ENCODE assay signal across 22 mouse cellular contexts in the genomic region with DNA sequence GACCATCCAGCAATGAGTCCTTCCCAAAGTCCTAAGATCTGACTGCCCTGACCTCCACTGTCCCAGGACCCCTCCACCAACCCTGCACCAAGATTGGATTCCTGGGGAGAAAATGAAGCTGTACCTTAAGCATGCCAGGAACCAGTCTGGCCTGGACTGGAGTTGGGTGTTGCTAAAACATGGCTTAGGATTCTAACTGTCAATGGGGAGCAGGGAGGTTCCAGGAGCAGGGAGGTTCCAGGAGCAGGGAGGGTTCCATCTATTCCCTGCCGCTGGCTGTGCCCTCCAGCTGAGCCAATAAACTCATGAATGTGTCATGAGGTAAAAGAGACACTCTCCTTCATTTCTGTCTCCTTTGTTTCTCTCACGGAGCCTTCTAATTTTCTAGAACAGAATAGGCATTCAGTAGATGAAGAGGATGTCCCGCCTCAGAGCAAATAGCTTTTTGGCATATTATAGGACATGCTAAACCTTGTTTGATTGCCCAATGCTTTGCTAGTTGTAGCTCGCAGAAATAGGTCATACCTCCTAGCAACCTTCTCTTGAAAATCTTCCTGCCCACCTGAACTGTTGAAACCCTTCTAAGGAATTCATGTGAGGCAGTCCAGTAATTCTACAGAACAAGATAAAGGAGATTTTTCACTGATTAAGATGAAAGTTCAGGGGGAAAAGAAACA. TPM values are rescaled to one million over a fixed set of nuclear protein-coding genes. Genes with fewer than 3 reads are reported as not detected.
A peak's percentile ranks its signal among the peaks of the same experiment; 100 is the strongest.
DNase-seq lines count a peak whose midpoint lies in the region; ATAC-seq and TF ChIP-seq lines count a peak whose summit lies in the region.
"Had no signal": no experiment of that assay in that cellular context is flagged by ENCODE, and none has a peak within 500 bp of the region (broad histone marks: within the 10 kb centered on the region; RNA-seq: fewer than 3 reads in every experiment).

No protein-coding gene starts in this region.

- no peak for TF ChIP-seq CTCF in lung, embryonic 14.5 days (IDR thresholded peaks at IDR 0.05; ENCODE audit: low read depth)

- DNase-seq in lung, embryonic 14.5 days: peak; percentile 5
- DNase-seq in lung, adult 18-20 months: no peak
- DNase-seq in urinary bladder, postnatal 14 days (ENCODE audit: low spot score): peak; percentile 13
- DNase-seq in urinary bladder, postnatal 10 days (ENCODE audit: low spot score): no peak
- peak; percentile 85 for DNase-seq in fat pad, adult 2 months (ENCODE audit: extremely low read depth, low read depth, low spot score)
- DNase-seq in thymus, postnatal 36 days: no peak
- DNase-seq in spleen, postnatal 14 days (ENCODE audit: low spot score in 2 of 2): no peak
- DNase-seq: adrenal gland, postnatal 10 days; B cell, adult 2 months; cerebellum, adult 9-11 months; kidney, adult 9 months; lung, postnatal 10 days; right cerebral cortex, postnatal 14 days; spleen, adult 18-20 months; thymus, postnatal 25 days had no signal

- H3K9me3 ChIP-seq in lung, embryonic 14.5 days (ENCODE audit: low read depth, low read length): no peaks in the 10 kb centered on the region
- H3K9me3 ChIP-seq: embryonic facial prominence, embryonic 15.5 days; forebrain, embryonic 10.5 days; heart, embryonic 13.5 days; hindbrain, embryonic 13.5 days; intestine, embryonic 15.5 days had no signal

- H3K27ac ChIP-seq in lung, embryonic 14.5 days (ENCODE audit: low read depth): no peak overlapping the region
- H3K27ac ChIP-seq: embryonic facial prominence, embryonic 15.5 days; forebrain, embryonic 10.5 days; heart, embryonic 13.5 days; hindbrain, embryonic 13.5 days; intestine, embryonic 15.5 days; liver, embryonic 14.5 days had no signal

- no peaks in the 10 kb centered on the region for H3K36me3 ChIP-seq in lung, embryonic 14.5 days (ENCODE audit: insufficient read depth)
- H3K36me3 ChIP-seq: embryonic facial prominence, embryonic 15.5 days; forebrain, embryonic 10.5 days; heart, embryonic 13.5 days; hindbrain, embryonic 13.5 days; intestine, embryonic 15.5 days had no signal

- H3K27me3 ChIP-seq in lung, embryonic 14.5 days (ENCODE audit: insufficient read depth, low read length): no peaks in the 10 kb centered on the region
- H3K27me3 ChIP-seq: embryonic facial prominence, embryonic 15.5 days; heart, embryonic 13.5 days; hindbrain, embryonic 13.5 days; intestine, embryonic 15.5 days had no signal

- H3K4me3 ChIP-seq in lung, embryonic 14.5 days (ENCODE audit: low read depth, low read length): no peak overlapping the region
- H3K4me3 ChIP-seq: embryonic facial prominence, embryonic 15.5 days; forebrain, embryonic 10.5 days; heart, embryonic 13.5 days; hindbrain, embryonic 13.5 days; intestine, embryonic 15.5 days had no signal

- ATAC-seq in lung, embryonic 14.5 days (ENCODE audit: insufficient read depth): no peak
- ATAC-seq: activated CD4-positive, CD25-positive, alpha-beta regulatory T cell, adult 4 months; intestine, embryonic 15.5 days had no signal

- WGBS in lung, embryonic 14.5 days: 54% methylated on average over 4 of the region's 4 CpGs

- H3K9ac ChIP-seq in lung, embryonic 14.5 days: no peak overlapping the region
- H3K9ac ChIP-seq: embryonic facial prominence, embryonic 15.5 days; heart, embryonic 13.5 days; hindbrain, embryonic 13.5 days; intestine, embryonic 15.5 days; liver, embryonic 14.5 days had no signal

- no peaks in the 10 kb centered on the region for H3K4me1 ChIP-seq in lung, embryonic 14.5 days (ENCODE audit: insufficient read depth)
- H3K4me1 ChIP-seq: hindbrain, embryonic 13.5 days; intestine, embryonic 15.5 days had no signal

- no peak overlapping the region for H3K4me2 ChIP-seq in lung, embryonic 14.5 days
- H3K4me2 ChIP-seq: embryonic facial prominence, embryonic 15.5 days; heart, embryonic 13.5 days; hindbrain, embryonic 13.5 days; intestine, embryonic 15.5 days had no signal

RNA-seq across cellular contexts. Expression of gene Spred2, which starts 46.8 kb away (rescaled TPM):
- polyA plus RNA-seq in lung, embryonic 14.5 days (2014; fragmentation: Nextera tagmentation; extraction: Ambion mirVana): 7.0 and 7.2 TPM in 2 replicates

Comparison
In these comparisons a context has a peak if more than half of its experiments do, and no peak if none do; other contexts are left out.
1. DNase-seq: peak in lung, embryonic 14.5 days (single experiment), urinary bladder, postnatal 14 days (single experiment) and fat pad, adult 2 months (single experiment); none in lung, adult 18-20 months (0 of 2), urinary bladder, postnatal 10 days (single experiment), thymus, postnatal 36 days (0 of 2) and spleen, postnatal 14 days (0 of 2).